In genomic region chr4:129144401-129145367, GRCm38 (mm10) we compare ENCODE assay signal across 8 mouse cellular contexts. TPM values are rescaled to one million over a fixed set of nuclear protein-coding genes. Genes with fewer than 3 reads are reported as not detected.
DNase-seq lines count a peak whose midpoint lies in the region; ATAC-seq and TF ChIP-seq lines count a peak whose summit lies in the region.

No protein-coding gene starts in this region.

- WGBS in heart, embryonic 14.5 days = 52% methylated on average over 16 of the region's 16 CpGs
- 36% methylated on average over 16 of the region's 16 CpGs for WGBS in forebrain, embryonic 15.5 days
- 85% methylated on average over 16 of the region's 16 CpGs for WGBS in thymus, adult 2 months

- DNase-seq in heart, adult 18-20 months = no peak
- peak; percentile 67 to 88 for DNase-seq in left cerebral cortex, postnatal 10 days (ENCODE audit: extremely low spot score in 1 of 2, low spot score in 2 of 2)
- DNase-seq in right cerebral cortex, postnatal 4 days = peak; percentile 65
- DNase-seq in thymus, adult 2 months = no peak

- intact Hi-C loops in left cerebral cortex, postnatal 10 days (cut with DNase I) = loop anchor here (5.0 kb wide), 1 partner anchor 38 kb away; no protein-coding TSS in a partner anchor

- peak overlapping the region; percentile 4 to 25; a peak in 2 of 4 replicates for H3K27ac ChIP-seq in heart, embryonic 14.5 days (replicated peaks in 1 of 2; ENCODE audit: control insufficient read depth in 1 of 2, insufficient read depth in 1 of 2, low read depth in 2 of 2, low read length in 2 of 2)
- peak overlapping the region; percentile 86 for H3K27ac ChIP-seq in forebrain, embryonic 15.5 days (replicated peaks)
- no peak overlapping the region for H3K27ac ChIP-seq in thymus, adult 2 months (ENCODE audit: control insufficient read depth, insufficient read depth, low read length)

- H3K27me3 ChIP-seq in heart, embryonic 14.5 days (ENCODE audit: control insufficient read depth, insufficient read depth, low read length) = no peaks in the 10 kb centered on the region
- no peaks in the 10 kb centered on the region for H3K27me3 ChIP-seq in forebrain, embryonic 15.5 days
- no peaks in the 10 kb centered on the region for H3K27me3 ChIP-seq in thymus, adult 2 months (ENCODE audit: control insufficient read depth, insufficient read depth, low read length)

- peaks cover 23% of the 10 kb centered on the region for H3K36me3 ChIP-seq in heart, embryonic 14.5 days (ENCODE audit: control insufficient read depth, insufficient read depth, low read length)
- H3K36me3 ChIP-seq in forebrain, embryonic 15.5 days = peaks cover 6% of the 10 kb centered on the region; the same call in 1 of the 2 replicates
- H3K36me3 ChIP-seq in thymus, adult 2 months (ENCODE audit: control insufficient read depth, insufficient read depth, low read length) = peaks cover 9% of the 10 kb centered on the region

- TF ChIP-seq CTCF in thymus, adult 2 months (IDR thresholded peaks at IDR 0.05; ENCODE audit: borderline replicate concordance, control insufficient read depth, extremely low read depth, insufficient read depth, low read length, poor library complexity) = no peak

- H3K9ac ChIP-seq in heart, embryonic 14.5 days (ENCODE audit: low read length) = no peak overlapping the region; the same call in 1 of the 2 replicates
- H3K9ac ChIP-seq in forebrain, embryonic 15.5 days (replicated peaks) = no peak overlapping the region

- TF ChIP-seq POLR2A in thymus, adult 2 months (IDR thresholded peaks at IDR 0.05; ENCODE audit: control insufficient read depth, extremely low read depth, insufficient read depth, low read length, poor library complexity) = no peak

- no peak for ATAC-seq in heart, embryonic 14.5 days (ENCODE audit: insufficient number of reproducible peaks, insufficient read depth, low FRiP score, low read depth)
- ATAC-seq in forebrain, embryonic 15.5 days (replicated peaks) = peak; percentile 83
- no peak for ATAC-seq in megakaryocyte progenitor cell, adult 5-6 weeks (replicated peaks; ENCODE audit: poor library complexity)
- ATAC-seq in inflammation-experienced regulatory T-cells, adult 6 months = no peak

- H3K9me3 ChIP-seq in heart, embryonic 14.5 days (ENCODE audit: control insufficient read depth, low read length) = no peaks in the 10 kb centered on the region
- H3K9me3 ChIP-seq in forebrain, embryonic 15.5 days = no peaks in the 10 kb centered on the region

- no peak overlapping the region for H3K4me3 ChIP-seq in heart, embryonic 14.5 days (ENCODE audit: control insufficient read depth in 1 of 2, insufficient read depth in 1 of 2, low read depth in 1 of 2, low read length in 2 of 2)
- H3K4me3 ChIP-seq in forebrain, embryonic 15.5 days = no peak overlapping the region
- H3K4me3 ChIP-seq in thymus, adult 2 months (ENCODE audit: control insufficient read depth, insufficient read depth, low read length) = no peak overlapping the region

- H3K4me2 ChIP-seq in heart, embryonic 14.5 days (ENCODE audit: low read length) = no peak overlapping the region
- peak overlapping the region; percentile 14 for H3K4me2 ChIP-seq in forebrain, embryonic 15.5 days (replicated peaks)

- H3K4me1 ChIP-seq in heart, embryonic 14.5 days (ENCODE audit: control insufficient read depth in 2 of 2, insufficient read depth in 2 of 2, low read length in 2 of 2) = peaks cover 25 to 52% of the 10 kb centered on the region in 2 experiments
- peaks cover 47% of the 10 kb centered on the region for H3K4me1 ChIP-seq in forebrain, embryonic 15.5 days
- peaks cover 7% of the 10 kb centered on the region; the same call in 1 of the 2 replicates for H3K4me1 ChIP-seq in thymus, adult 2 months (replicated peaks; ENCODE audit: control insufficient read depth, insufficient read depth, low read length)

RNA-seq across cellular contexts. Expression of gene Fndc5, which starts 7.9 kb away (rescaled TPM):
- polyA plus RNA-seq in heart, embryonic 14.5 days (2014; fragmentation: Nextera tagmentation; extraction: Ambion mirVana) = 11.9 and 13.7 TPM in 2 replicates
- 100 to 1,000 TPM; 312 to 343 TPM for total RNA-seq in heart, adult 18-20 months (2021)
- 2.6 and 2.8 TPM in 2 replicates for polyA plus RNA-seq in forebrain, embryonic 15.5 days (2015; fragmentation: Nextera tagmentation; extraction: Ambion mirVana)
- 10 to 100 TPM; 41.8 to 44.6 TPM for total RNA-seq in left cerebral cortex, postnatal 10 days (2021)
- total RNA-seq in megakaryocyte progenitor cell, adult 5-6 weeks (2015) = not detected in 2 replicates
- not detected in 2 replicates for total RNA-seq in megakaryocyte progenitor cell, adult 5-6 weeks (2017)
- polyA plus RNA-seq in inflammation-experienced regulatory T-cells, adult 6 months (2017; shearing (Covaris generic)) = under 1 TPM; 0.28 to 0.50 (median 0.40) TPM
- polyA plus RNA-seq in thymus, adult 2 months (2012; rRNA removed) = 1.5 and 7.0 TPM in 2 replicates

RNA-seq across cellular contexts. Expression of gene Hpca, which starts 22.8 kb away (rescaled TPM):
- 0.31 and 0.47 TPM in 2 replicates for polyA plus RNA-seq in heart, embryonic 14.5 days (2014; fragmentation: Nextera tagmentation; extraction: Ambion mirVana)
- under 1 TPM in 1 of 2 experiments, not detected in 1; 0.18 TPM for total RNA-seq in heart, adult 18-20 months (2021)
- 48.0 and 53.1 TPM in 2 replicates for polyA plus RNA-seq in forebrain, embryonic 15.5 days (2015; fragmentation: Nextera tagmentation; extraction: Ambion mirVana)
- total RNA-seq in left cerebral cortex, postnatal 10 days (2021) = 100 to 1,000 TPM; 441 to 451 TPM
- total RNA-seq in megakaryocyte progenitor cell, adult 5-6 weeks (2015) = not detected in 2 replicates
- not detected in 2 replicates for total RNA-seq in megakaryocyte progenitor cell, adult 5-6 weeks (2017)
- polyA plus RNA-seq in inflammation-experienced regulatory T-cells, adult 6 months (2017; shearing (Covaris generic)) = not detected
- 0.92 and 1.0 TPM in 2 replicates for polyA plus RNA-seq in thymus, adult 2 months (2012; rRNA removed)

RNA-seq across cellular contexts. Expression of gene Tmem54, which starts 39.3 kb away (rescaled TPM):
- not detected in 2 replicates for polyA plus RNA-seq in heart, embryonic 14.5 days (2014; fragmentation: Nextera tagmentation; extraction: Ambion mirVana)
- not detected for total RNA-seq in heart, adult 18-20 months (2021)
- not detected in 2 replicates for polyA plus RNA-seq in forebrain, embryonic 15.5 days (2015; fragmentation: Nextera tagmentation; extraction: Ambion mirVana)
- not detected for total RNA-seq in left cerebral cortex, postnatal 10 days (2021)
- total RNA-seq in megakaryocyte progenitor cell, adult 5-6 weeks (2015) = 1.6 TPM in 1 of 2 replicates, not detected in the other
- total RNA-seq in megakaryocyte progenitor cell, adult 5-6 weeks (2017) = 0.12 TPM in 1 of 2 replicates, not detected in the other
- polyA plus RNA-seq in inflammation-experienced regulatory T-cells, adult 6 months (2017; shearing (Covaris generic)) = not detected
- polyA plus RNA-seq in thymus, adult 2 months (2012; rRNA removed) = 3.9 and 5.5 TPM in 2 replicates

RNA-seq across cellular contexts. Expression of gene S100pbp, which starts 44.8 kb away (rescaled TPM):
- 13.7 and 15.7 TPM in 2 replicates for polyA plus RNA-seq in heart, embryonic 14.5 days (2014; fragmentation: Nextera tagmentation; extraction: Ambion mirVana)
- total RNA-seq in heart, adult 18-20 months (2021) = 1 to 10 TPM; 8.4 to 9.2 TPM
- 15.3 and 17.2 TPM in 2 replicates for polyA plus RNA-seq in forebrain, embryonic 15.5 days (2015; fragmentation: Nextera tagmentation; extraction: Ambion mirVana)
- total RNA-seq in left cerebral cortex, postnatal 10 days (2021) = 10 to 100 TPM; 40.1 to 45.7 TPM
- 25.1 and 42.6 TPM in 2 replicates for total RNA-seq in megakaryocyte progenitor cell, adult 5-6 weeks (2015)
- 13.2 and 23.5 TPM in 2 replicates for total RNA-seq in megakaryocyte progenitor cell, adult 5-6 weeks (2017)
- 10 to 100 TPM; 18.2 to 30.2 (median 23.3) TPM for polyA plus RNA-seq in inflammation-experienced regulatory T-cells, adult 6 months (2017; shearing (Covaris generic))
- 45.3 and 58.7 TPM in 2 replicates for polyA plus RNA-seq in thymus, adult 2 months (2012; rRNA removed)

RNA-seq across cellular contexts. Expression of gene Yars, which starts 44.9 kb away (rescaled TPM):
- 46.3 and 51.2 TPM in 2 replicates for polyA plus RNA-seq in heart, embryonic 14.5 days (2014; fragmentation: Nextera tagmentation; extraction: Ambion mirVana)
- total RNA-seq in heart, adult 18-20 months (2021) = 10 to 100 TPM; 25.6 to 33.4 TPM
- 106 and 115 TPM in 2 replicates for polyA plus RNA-seq in forebrain, embryonic 15.5 days (2015; fragmentation: Nextera tagmentation; extraction: Ambion mirVana)
- 100 to 1,000 TPM; 103 to 105 TPM for total RNA-seq in left cerebral cortex, postnatal 10 days (2021)
- 25.2 and 28.0 TPM in 2 replicates for total RNA-seq in megakaryocyte progenitor cell, adult 5-6 weeks (2015)
- total RNA-seq in megakaryocyte progenitor cell, adult 5-6 weeks (2017) = 55.3 and 60.7 TPM in 2 replicates
- 10 to 100 TPM; 32.7 to 36.8 (median 35.7) TPM for polyA plus RNA-seq in inflammation-experienced regulatory T-cells, adult 6 months (2017; shearing (Covaris generic))
- 17.6 and 19.6 TPM in 2 replicates for polyA plus RNA-seq in thymus, adult 2 months (2012; rRNA removed)

Comparison
In these comparisons a context has a peak if more than half of its experiments do, and no peak if none do; other contexts are left out.
1. DNase-seq: peak in left cerebral cortex, postnatal 10 days (2 of 2) and right cerebral cortex, postnatal 4 days (single experiment); none in heart, adult 18-20 months (0 of 2) and thymus, adult 2 months (single experiment).
2. RNA of gene Hpca, which starts 22.8 kb away (polyA plus RNA-seq): 48.0 to 53.1 TPM in forebrain, embryonic 15.5 days; 0.92 to 1.0 TPM in thymus, adult 2 months, 0.31 to 0.47 TPM in heart, embryonic 14.5 days and not detected in inflammation-experienced regulatory T-cells, adult 6 months; every median in the first group is over 10 times any median in the second.